Mouse (Mus musculus): ENCODE measurements around the gene Gnl1. TPM values are rescaled to one million over a fixed set of nuclear protein-coding genes. Genes with fewer than 3 reads are reported as not detected.
"Not testable (repeated sequence)": the region's sequence is repeated elsewhere in the genome, so short reads cannot be mapped to it uniquely, and the experiment has no call there.

The Gnl1 gene
- polyA plus RNA-seq, 1 experiment from 2014 or later, result 52.4 TPM

DNA sequence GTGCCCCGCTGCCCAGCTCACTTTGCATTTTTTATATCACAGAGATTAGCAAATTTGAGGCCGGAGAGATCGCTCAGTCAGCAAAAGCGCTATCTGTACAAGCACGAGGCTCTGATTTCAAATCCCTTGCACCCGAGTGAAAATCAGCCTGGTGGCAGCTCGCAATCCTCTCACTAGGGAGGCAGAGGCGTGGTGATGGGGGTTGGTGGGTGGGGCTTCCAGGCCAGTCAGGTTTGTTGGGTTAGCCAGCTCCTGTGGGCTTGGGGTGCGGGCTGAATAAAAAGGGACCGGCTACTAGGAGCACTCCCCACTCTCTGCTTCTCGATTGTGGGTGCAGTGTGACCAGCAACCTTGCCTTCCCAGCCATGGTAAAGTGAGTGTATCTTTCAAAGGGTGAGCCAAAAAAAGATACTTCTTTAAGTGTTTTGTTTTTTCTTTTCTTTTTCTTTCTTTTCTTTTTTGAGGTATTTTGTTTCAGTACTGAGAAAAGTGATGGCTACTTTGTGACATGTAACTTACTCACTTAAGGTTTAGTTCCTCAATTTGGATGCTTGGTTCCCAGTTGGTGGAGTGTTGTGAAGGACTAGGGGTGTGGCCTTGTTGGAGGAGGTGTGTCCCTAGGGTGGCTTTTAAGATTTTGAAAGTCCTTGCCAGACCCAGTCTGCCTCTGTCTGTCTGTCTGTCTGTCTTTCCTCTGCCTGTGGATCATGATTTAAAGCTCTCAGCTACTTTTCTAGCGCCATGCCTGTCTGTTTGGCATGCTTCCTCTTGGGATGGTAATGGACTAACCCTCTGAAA lies 18.3 kb downstream of the Gnl1 start:
- H3K36me3 ChIP-seq, result no peaks in the 10 kb centered on the region
- 54% methylated on average over 12 of the region's 12 CpGs for WGBS
- no peak overlapping the region for H3K4me3 ChIP-seq (replicated peaks)
- no peak overlapping the region for H3K9ac ChIP-seq
- no peak overlapping the region for H3K4me2 ChIP-seq
- peaks cover 30% of the 10 kb centered on the region for H3K4me1 ChIP-seq
- ATAC-seq (replicated peaks; ENCODE audit: low FRiP score), result no peak
- no peaks in the 10 kb centered on the region for H3K9me3 ChIP-seq (replicated peaks)
- H3K27ac ChIP-seq, result no peak overlapping the region
- H3K27me3 ChIP-seq, result no peaks in the 10 kb centered on the region

DNA sequence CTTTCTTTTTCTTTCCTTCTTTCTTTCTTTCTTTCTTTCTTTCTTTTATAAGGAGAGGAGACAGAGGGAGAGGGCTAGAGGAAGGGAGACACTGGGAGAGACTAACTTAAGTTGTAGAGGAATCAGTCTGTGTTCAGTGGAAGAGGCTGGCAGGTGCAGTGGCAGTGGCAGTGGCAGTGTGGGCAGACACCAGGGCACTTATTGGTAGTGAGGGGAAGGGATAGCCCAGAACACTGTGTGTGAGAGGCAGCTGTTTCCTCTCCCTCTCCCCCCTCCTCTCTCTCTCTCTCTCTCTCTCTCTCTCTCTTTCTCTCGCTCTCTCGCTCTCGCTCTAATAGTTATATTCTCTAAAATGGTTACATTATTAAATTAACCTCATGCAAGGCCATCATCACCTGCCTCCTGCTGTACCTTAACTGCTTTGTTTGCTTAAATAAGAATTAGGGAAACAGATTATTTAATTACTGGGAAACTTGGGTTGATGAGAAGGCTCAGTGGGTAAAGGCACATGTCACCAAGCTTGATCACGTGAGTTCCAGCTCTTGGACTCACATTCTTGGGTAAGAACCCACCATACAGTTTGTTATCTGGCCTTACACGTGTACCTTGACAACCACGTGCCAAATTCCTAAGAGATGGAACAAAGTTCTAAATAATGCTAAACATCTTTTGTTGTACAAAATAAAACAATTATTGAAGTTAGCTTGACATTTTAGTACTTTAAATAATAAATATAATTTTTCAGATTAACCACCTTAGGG lies 19.1 kb downstream of the Gnl1 start:
- whole genome bisulfite sequencing, result 84% methylated on average over 6 of the region's 6 CpGs

DNA sequence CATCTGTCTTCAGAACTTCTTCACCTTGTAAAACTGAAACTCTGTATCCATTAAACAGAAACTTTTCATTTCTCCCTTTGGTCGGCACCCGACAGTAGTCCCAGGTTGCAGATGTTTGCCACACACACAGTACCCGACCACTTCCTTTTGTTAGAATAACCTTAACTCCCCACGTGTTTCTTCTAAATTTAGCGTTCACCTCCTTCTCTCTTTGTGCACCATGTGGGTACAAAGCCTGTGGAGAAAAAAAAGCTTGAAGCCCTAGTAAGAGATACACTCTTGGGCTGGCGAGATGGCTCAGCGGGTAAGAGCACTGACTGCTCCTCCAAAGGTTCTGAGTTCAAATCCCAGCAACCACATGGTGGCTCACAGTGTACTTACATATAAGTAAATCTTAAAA lies 19.7 kb downstream of the Gnl1 start:
- 90% methylated on average over 7 of the region's 7 CpGs for WGBS
- ATAC-seq (replicated peaks; ENCODE audit: low FRiP score), result no peak
- no peak overlapping the region for H3K9ac ChIP-seq
- no peaks in the 10 kb centered on the region for H3K36me3 ChIP-seq
- H3K4me3 ChIP-seq (replicated peaks), result no peak overlapping the region
- H3K9me3 ChIP-seq (replicated peaks), result no peaks in the 10 kb centered on the region
- no peaks in the 10 kb centered on the region for H3K27me3 ChIP-seq
- H3K4me1 ChIP-seq, result peaks cover 25% of the 10 kb centered on the region
- no peak overlapping the region for H3K4me2 ChIP-seq
- no peak overlapping the region for H3K27ac ChIP-seq

More for the DNA sequence above, 19.1 kb downstream of the Gnl1 start:
- Histone ChIP-seq H3K4me3 (replicated peaks) (no peak overlapping the region), H3K4me2 (no peak overlapping the region), H3K27ac (no peak overlapping the region), H3K9me3 (replicated peaks) (no peaks in the 10 kb centered on the region), H3K27me3 (no peaks in the 10 kb centered on the region), H3K9ac (no peak overlapping the region), H3K36me3 (no peaks in the 10 kb centered on the region), H3K4me1 (peaks cover 25% of the 10 kb centered on the region)
- ATAC-seq (replicated peaks; ENCODE audit: low FRiP score), result no peak

DNA sequence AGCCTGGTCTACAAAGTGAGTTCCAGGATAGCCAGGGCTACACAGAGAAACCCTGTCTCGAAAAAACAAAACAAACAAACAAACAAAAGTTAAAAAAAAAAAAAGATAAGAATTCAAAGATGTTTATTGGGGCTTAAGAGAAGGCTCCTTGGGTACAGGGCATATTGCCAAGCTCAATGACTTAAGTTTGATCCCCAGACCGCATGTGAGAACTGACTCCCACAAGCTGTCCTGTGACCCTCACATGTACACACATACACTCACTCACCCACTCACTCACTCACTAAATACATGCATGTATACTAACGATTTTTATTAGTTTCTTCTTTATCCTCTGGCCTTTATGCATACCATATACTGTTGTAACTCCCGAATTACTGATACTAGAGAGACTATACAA lies 20.7 kb downstream of the Gnl1 start:
- H3K27ac ChIP-seq, result no peak overlapping the region
- 76% methylated on average over 4 of the region's 4 CpGs for WGBS
- no peaks in the 10 kb centered on the region for H3K9me3 ChIP-seq (replicated peaks)
- no peak overlapping the region for H3K4me2 ChIP-seq
- H3K4me3 ChIP-seq (replicated peaks), result no peak overlapping the region
- H3K36me3 ChIP-seq, result no peaks in the 10 kb centered on the region
- no peak for ATAC-seq (replicated peaks; ENCODE audit: low FRiP score)
- no peak overlapping the region for H3K9ac ChIP-seq
- peaks cover 18% of the 10 kb centered on the region for H3K4me1 ChIP-seq
- no peaks in the 10 kb centered on the region for H3K27me3 ChIP-seq

DNA sequence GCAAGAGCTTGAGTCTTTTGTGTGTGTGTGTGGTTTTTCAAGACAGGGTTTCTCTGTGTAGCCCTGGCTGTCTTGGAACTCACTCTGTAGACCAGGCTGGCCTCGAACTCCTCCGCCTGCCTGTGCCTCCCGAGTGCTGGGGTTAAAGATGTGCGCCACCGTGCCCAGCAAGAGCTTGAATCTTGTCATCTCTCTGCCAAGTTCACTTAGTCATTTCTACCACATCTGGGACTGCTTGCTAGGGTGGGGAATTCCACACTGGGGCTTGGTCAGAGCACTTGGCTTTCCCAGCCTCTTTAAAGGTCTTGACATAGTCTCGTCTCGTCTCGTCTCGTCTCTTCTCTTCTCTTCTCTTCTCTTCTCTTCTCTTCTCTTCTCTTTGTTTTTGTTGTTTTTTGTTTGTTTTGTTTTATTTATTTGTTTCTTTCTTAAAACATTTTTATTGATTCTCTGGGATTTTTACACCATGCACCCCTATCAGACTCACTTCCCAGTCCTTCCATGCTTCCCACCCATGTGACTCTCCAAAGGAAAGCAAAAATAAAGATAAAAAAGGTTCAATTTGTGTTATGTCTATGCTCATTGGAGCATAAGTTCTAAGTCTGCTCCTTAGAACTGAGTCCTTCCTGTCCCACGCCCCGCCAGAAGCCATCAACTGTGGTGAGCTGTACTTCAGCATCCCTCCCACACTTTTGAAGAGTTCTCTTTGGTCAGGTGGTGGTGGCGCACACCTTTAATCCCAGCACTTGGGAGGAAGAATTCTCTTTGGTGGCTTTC lies 21.7 kb downstream of the Gnl1 start:
- Histone ChIP-seq H3K4me3 (replicated peaks) (no peak overlapping the region), H3K27me3 (no peaks in the 10 kb centered on the region), H3K9ac (no peak overlapping the region), H3K4me2 (no peak overlapping the region), H3K4me1 (peaks cover 11% of the 10 kb centered on the region; the same call in 1 of the 2 replicates), H3K9me3 (replicated peaks) (peaks cover 4% of the 10 kb centered on the region; the same call in 1 of the 2 replicates), H3K36me3 (peaks cover 6% of the 10 kb centered on the region; the same call in 1 of the 2 replicates), H3K27ac (no peak overlapping the region)
- WGBS, result 89% methylated on average over 12 of the region's 12 CpGs
- ATAC-seq (replicated peaks; ENCODE audit: low FRiP score), result no peak

DNA sequence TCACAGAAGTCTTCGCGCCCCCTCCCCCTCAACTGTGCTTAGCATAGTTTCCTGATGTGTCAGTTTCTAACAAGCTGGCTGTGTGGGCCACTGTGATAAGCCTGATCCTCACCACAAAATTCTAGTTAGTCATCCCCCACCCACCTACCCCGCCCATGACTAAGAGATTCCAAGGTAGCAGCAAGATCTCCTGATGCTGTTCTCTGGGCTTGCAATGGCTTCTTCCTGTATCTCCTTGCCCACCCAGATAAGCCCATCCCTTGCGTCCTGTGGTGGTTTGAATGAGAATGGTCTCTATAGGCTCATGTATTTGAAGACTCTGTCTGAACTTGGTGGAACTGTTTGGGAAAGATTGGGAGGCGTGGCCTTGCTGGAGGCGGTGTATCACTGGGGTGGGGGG lies 22.3 kb downstream of the Gnl1 start:
- Histone ChIP-seq H3K4me2 (no peak overlapping the region), H3K27ac (no peak overlapping the region), H3K4me1 (peaks cover 9% of the 10 kb centered on the region; the same call in 1 of the 2 replicates), H3K36me3 (peaks cover 11% of the 10 kb centered on the region; the same call in 1 of the 2 replicates), H3K9me3 (replicated peaks) (peaks cover 10% of the 10 kb centered on the region; the same call in 1 of the 2 replicates), H3K9ac (no peak overlapping the region), H3K27me3 (no peaks in the 10 kb centered on the region), H3K4me3 (replicated peaks) (no peak overlapping the region)
- no peak for ATAC-seq (replicated peaks; ENCODE audit: low FRiP score)
- 97% methylated on average over 6 of the region's 6 CpGs for WGBS

DNA sequence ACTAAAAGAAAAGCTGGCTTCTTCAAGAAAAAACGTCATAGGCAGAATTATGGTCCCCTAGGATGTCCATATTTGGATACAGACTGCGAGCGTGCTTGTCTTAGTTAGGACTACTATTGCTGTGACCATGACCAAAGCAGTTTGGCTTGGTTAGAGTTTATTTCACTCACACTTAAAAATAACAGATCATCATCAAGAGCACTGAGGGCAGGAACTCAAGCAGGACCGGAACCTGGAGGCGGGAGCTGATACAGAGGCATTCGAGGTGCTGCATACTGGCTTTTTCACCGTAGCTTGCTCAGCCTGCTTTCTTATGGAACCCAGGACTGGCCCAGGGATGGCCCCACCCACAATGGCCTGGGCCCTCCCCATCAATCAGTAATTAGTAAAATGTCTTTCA lies 23.7 kb downstream of the Gnl1 start:
- 87% methylated on average over 7 of the region's 7 CpGs for WGBS
- no peak for ATAC-seq (replicated peaks; ENCODE audit: low FRiP score)

DNA sequence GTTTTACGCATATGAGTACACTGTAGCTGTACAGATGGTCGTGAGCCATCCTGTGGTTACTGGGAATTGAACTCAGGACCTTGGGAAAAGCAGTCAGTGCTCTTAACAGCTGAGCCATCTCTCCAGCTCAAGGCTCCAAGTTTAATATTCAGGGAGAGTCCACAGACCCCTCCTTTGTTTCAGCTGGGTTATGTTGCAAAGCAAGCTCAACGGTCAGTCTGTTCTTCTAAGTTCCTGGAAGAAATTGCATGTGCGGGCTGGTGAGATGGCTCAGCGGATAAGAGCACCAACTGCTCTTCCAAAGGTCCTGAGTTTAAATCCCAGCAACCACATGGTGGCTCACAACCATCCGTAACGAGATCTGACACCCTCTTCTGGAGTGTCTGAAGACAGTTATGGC lies 24.8 kb downstream of the Gnl1 start:
- not testable (repeated sequence) for H3K4me2 ChIP-seq
- 94% methylated on average over 7 of the region's 7 CpGs for WGBS

More for the DNA sequence above, 23.7 kb downstream of the Gnl1 start:
- peaks cover 10% of the 10 kb centered on the region; the same call in 1 of the 2 replicates for H3K9me3 ChIP-seq (replicated peaks)
- no peak overlapping the region for H3K27ac ChIP-seq
- peaks cover 11% of the 10 kb centered on the region; the same call in 1 of the 2 replicates for H3K36me3 ChIP-seq
- no peak overlapping the region for H3K4me3 ChIP-seq (replicated peaks)
- no peak overlapping the region for H3K9ac ChIP-seq
- no peaks in the 10 kb centered on the region for H3K4me1 ChIP-seq
- no peak overlapping the region for H3K4me2 ChIP-seq
- no peaks in the 10 kb centered on the region for H3K27me3 ChIP-seq

DNA sequence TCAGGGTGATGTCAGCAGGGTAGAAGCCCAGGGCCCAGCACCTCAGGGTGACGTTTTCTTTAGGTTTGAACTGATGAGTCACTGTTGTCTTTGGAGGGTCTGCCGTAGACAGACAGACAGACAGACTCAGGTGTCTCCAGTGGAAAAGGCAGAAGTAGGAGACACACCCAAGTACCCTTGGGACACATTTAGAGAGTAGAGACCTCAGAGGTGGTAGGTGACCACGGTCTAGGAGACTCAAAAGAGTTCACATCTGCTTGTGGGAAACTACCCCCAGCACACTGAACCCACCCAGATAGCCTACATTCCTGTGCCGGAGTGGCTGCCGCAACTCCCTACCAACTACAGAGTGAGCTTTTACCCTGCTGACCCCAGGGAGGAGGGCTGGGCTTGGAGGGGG lies 35.3 kb downstream of the Gnl1 start:
- H3K27me3 ChIP-seq, result no peaks in the 10 kb centered on the region
- no peak overlapping the region for H3K4me3 ChIP-seq (replicated peaks)
- H3K4me2 ChIP-seq, result no peak overlapping the region
- peaks cover 19% of the 10 kb centered on the region for H3K36me3 ChIP-seq
- H3K27ac ChIP-seq, result no peak overlapping the region
- ATAC-seq (replicated peaks; ENCODE audit: low FRiP score), result no peak
- H3K4me1 ChIP-seq, result no peaks in the 10 kb centered on the region
- 93% methylated on average over 5 of the region's 5 CpGs for WGBS
- H3K9me3 ChIP-seq (replicated peaks), result no peaks in the 10 kb centered on the region
- H3K9ac ChIP-seq, result no peak overlapping the region

More for the DNA sequence above, 24.8 kb downstream of the Gnl1 start:
- not testable (repeated sequence) for H3K27me3 ChIP-seq; H3K9ac ChIP-seq; H3K4me3 ChIP-seq (replicated peaks); H3K9me3 ChIP-seq (replicated peaks); H3K4me1 ChIP-seq; H3K27ac ChIP-seq; ATAC-seq (replicated peaks; ENCODE audit: low FRiP score)
- H3K36me3 ChIP-seq, result peaks cover 11% of the 10 kb centered on the region; the same call in 1 of the 2 replicates

DNA sequence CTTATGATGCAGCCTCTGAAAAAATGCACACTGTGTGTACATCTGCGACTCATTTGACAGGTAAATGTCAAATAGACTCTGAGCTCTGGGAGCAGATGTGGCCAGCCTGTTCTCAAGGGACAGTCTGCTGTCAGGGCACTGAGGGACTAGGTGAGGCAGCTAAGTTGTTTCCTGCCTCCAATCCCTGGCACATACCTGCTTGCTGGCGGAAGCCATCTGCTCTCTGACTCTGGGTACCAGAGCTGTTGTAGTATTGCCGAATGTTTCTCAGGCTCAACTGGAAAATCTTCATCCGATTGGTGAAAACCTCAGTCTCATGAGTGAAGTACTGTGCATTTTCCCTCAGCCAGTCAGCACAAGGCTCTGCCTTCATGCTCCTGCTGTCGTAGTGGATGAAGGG lies 37.4 kb downstream of the Gnl1 start:
- peaks cover 19% of the 10 kb centered on the region for H3K36me3 ChIP-seq
- H3K4me1 ChIP-seq, result peaks cover 3% of the 10 kb centered on the region; the same call in 1 of the 2 replicates
- no peaks in the 10 kb centered on the region; the same call in 1 of the 2 replicates for H3K9me3 ChIP-seq (replicated peaks)
- no peak for ATAC-seq (replicated peaks; ENCODE audit: low FRiP score)
- H3K4me3 ChIP-seq (replicated peaks), result no peak overlapping the region
- H3K4me2 ChIP-seq, result no peak overlapping the region
- 88% methylated on average over 5 of the region's 5 CpGs for WGBS
- no peaks in the 10 kb centered on the region for H3K27me3 ChIP-seq
- no peak overlapping the region for H3K9ac ChIP-seq
- no peak overlapping the region for H3K27ac ChIP-seq

DNA sequence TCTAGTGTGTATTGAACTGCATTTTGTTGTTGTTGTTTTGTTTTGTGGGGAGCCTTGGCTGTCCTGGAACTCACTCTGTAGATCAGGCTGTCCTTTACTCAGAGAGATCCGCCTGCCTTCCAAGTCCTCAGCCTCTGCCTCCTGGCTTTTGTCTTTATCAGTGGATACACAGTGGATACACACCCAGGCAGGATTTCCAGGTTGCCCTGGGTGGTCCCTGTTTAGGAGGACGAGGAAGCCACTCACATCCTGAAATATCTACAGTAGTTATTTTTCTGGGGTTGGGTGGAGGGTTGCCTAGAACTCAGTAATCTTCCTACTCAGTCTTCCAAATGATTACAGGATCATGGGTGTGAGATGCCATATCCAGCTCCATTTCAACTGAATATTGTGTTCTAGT lies 39.3 kb downstream of the Gnl1 start:
- no peak overlapping the region for H3K9ac ChIP-seq
- H3K36me3 ChIP-seq, result peaks cover 19% of the 10 kb centered on the region
- no peak overlapping the region for H3K4me2 ChIP-seq
- H3K4me3 ChIP-seq (replicated peaks), result no peak overlapping the region
- H3K27me3 ChIP-seq, result no peaks in the 10 kb centered on the region
- H3K9me3 ChIP-seq (replicated peaks), result no peaks in the 10 kb centered on the region; the same call in 1 of the 2 replicates
- no peak for ATAC-seq (replicated peaks; ENCODE audit: low FRiP score)
- 62% methylated on average over 2 of the region's 2 CpGs for WGBS
- H3K27ac ChIP-seq, result no peak overlapping the region
- peaks cover 13% of the 10 kb centered on the region for H3K4me1 ChIP-seq
